Mouse (Mus musculus) adrenal gland, postnatal 10 days (tissue): ENCODE measurements around the gene Hnrnpl. TPM values are rescaled to one million over a fixed set of nuclear protein-coding genes. Genes with fewer than 3 reads are reported as not detected.

Source experiments
- DNase-seq: peaks from one replicate; pipeline ENCODE4 v3.0.0; 2021; ENCODE audit warnings: mixed read lengths
- long read RNA-seq, 2 experiments: library from polyadenylated mRNA; stranded (forward); transcript quantifications; one replicate each; pipeline ENCODE4 v2.0.0; 2021
- total RNA-seq, 2 experiments: library from RNA; stranded (reverse); gene quantifications; 2 replicates each; pipeline ENCODE4 v1.2.3; 2021

The Hnrnpl gene
- 100 to 1,000 TPM; 459 to 528 TPM for total RNA-seq
- long read RNA-seq, experiment 1, transcript Hnrnpl-201 (13 exons, 2,142 nt) = major isoform, 57 of 156 reads
- long read RNA-seq, experiment 1, partial matches to known transcripts = 81 of 156 reads
- long read RNA-seq, experiment 1, other reads (novel, unspliced or antisense) = 8 of 156 reads
- long read RNA-seq, experiment 2, transcript Hnrnpl-201 (13 exons, 2,142 nt) = major isoform, 94 of 156 reads
- long read RNA-seq, experiment 2, transcript Hnrnpl-209 (12 exons, 2,180 nt) = minor isoform, 9 of 156 reads
- long read RNA-seq, experiment 2, partial matches to known transcripts = 31 of 156 reads
- long read RNA-seq, experiment 2, other reads (novel, unspliced or antisense) = 20 of 156 reads

GRCm38 (mm10) chr7:28808221-28808941, at the start of gene Hnrnpl:
Gene Hnrnpl, plus strand, starts transcription at chr7:28808541.
- DNase-seq = no peak

- no peak for DNase-seq
Observed at GRCm38 (mm10) chr7:28758623-28759022, 49.7 kb upstream of the Hnrnpl start.

- DNase-seq = no peak
Observed at GRCm38 (mm10) chr7:28761907-28762306, 46.4 kb upstream of the Hnrnpl start.

GRCm38 (mm10) chr7:28765211-28765610, 43.1 kb upstream of the Hnrnpl start:
- no peak for DNase-seq

- DNase-seq = peak; percentile 95
Observed at GRCm38 (mm10) chr7:28766173-28766879, 42.0 kb upstream of the Hnrnpl start, which contains the start of gene Sirt2. Gene Sirt2, plus strand, starts transcription at chr7:28766735.

- DNase-seq = no peak
Observed at GRCm38 (mm10) chr7:28766910-28767309, 41.4 kb upstream of the Hnrnpl start.

- DNase-seq = no peak
Observed at GRCm38 (mm10) chr7:28767462-28767965, 40.8 kb upstream of the Hnrnpl start, which contains the start of gene Nfkbib. Gene Nfkbib, minus strand, starts transcription at chr7:28767512.

GRCm38 (mm10) chr7:28769414-28769958, 38.9 kb upstream of the Hnrnpl start:
- no peak for DNase-seq

- no peak for DNase-seq
Observed at GRCm38 (mm10) chr7:28770309-28770708, 38.0 kb upstream of the Hnrnpl start.

- DNase-seq = peak; percentile 44
Observed at GRCm38 (mm10) chr7:28771867-28772266, 36.5 kb upstream of the Hnrnpl start.

GRCm38 (mm10) chr7:28773163-28773562, 35.2 kb upstream of the Hnrnpl start:
- no peak for DNase-seq

- no peak for DNase-seq
Observed at GRCm38 (mm10) chr7:28774164-28774563, 34.2 kb upstream of the Hnrnpl start.

- DNase-seq = no peak
Observed at GRCm38 (mm10) chr7:28775129-28775528, 33.2 kb upstream of the Hnrnpl start.

GRCm38 (mm10) chr7:28778825-28779224, 29.5 kb upstream of the Hnrnpl start:
- DNase-seq = no peak

GRCm38 (mm10) chr7:28780067-28780658, 28.2 kb upstream of the Hnrnpl start:
- peak; percentile 94 for DNase-seq

GRCm38 (mm10) chr7:28780857-28781256, 27.5 kb upstream of the Hnrnpl start:
- DNase-seq = no peak

- DNase-seq = no peak
Observed at GRCm38 (mm10) chr7:28781261-28781663, 27.1 kb upstream of the Hnrnpl start.

GRCm38 (mm10) chr7:28785161-28785560, 23.2 kb upstream of the Hnrnpl start:
- DNase-seq = no peak

- no peak for DNase-seq
Observed at GRCm38 (mm10) chr7:28787884-28788283, 20.5 kb upstream of the Hnrnpl start.

GRCm38 (mm10) chr7:28788307-28789195, 19.8 kb upstream of the Hnrnpl start, which contains the start of gene Rinl:
Gene Rinl, plus strand, starts transcription at chr7:28788969.
- DNase-seq = no peak

- DNase-seq = no peak
Observed at GRCm38 (mm10) chr7:28789235-28789634, 19.1 kb upstream of the Hnrnpl start.
